Mouse (Mus musculus) ovary, postnatal 14 days (tissue): ENCODE data around the gene Plcd1.
A peak's percentile ranks its signal among the peaks of the same experiment; 100 is the strongest.

Experiments used
- DNase-seq: peaks from one replicate; pipeline ENCODE4 v3.0.0; 2022; ENCODE audit warnings: low spot score

Gene Plcd1

DNA sequence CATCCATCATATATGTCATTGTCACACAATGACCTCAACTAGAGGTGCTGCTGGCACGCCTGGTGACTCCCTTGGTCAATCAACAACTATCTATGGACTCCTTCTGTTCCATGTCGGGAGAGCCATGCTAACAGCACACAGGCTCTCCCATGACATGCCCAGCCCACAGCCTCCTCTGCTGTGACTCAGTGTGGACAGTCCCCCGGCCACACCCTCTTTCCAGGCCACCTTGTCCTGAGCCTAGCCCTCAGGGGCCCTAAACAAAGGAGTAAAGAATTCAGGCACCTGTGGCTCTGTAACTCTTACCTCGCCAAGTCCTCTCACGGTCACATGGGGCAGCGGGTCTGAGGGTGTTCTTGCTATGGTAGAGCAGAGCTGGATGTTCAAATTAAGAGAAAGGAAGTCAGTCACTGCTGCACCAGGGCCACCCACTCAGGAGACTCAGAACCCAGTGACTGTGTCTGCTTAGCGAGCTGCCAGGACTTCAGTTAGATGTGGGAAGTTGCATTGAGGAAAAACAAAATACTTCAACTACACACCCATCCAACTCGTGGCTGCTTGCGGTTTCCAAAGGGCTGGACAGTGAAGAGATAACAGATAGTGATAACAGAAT, 39.2 kb downstream of the Plcd1 start:
- no peak for DNase-seq

DNA sequence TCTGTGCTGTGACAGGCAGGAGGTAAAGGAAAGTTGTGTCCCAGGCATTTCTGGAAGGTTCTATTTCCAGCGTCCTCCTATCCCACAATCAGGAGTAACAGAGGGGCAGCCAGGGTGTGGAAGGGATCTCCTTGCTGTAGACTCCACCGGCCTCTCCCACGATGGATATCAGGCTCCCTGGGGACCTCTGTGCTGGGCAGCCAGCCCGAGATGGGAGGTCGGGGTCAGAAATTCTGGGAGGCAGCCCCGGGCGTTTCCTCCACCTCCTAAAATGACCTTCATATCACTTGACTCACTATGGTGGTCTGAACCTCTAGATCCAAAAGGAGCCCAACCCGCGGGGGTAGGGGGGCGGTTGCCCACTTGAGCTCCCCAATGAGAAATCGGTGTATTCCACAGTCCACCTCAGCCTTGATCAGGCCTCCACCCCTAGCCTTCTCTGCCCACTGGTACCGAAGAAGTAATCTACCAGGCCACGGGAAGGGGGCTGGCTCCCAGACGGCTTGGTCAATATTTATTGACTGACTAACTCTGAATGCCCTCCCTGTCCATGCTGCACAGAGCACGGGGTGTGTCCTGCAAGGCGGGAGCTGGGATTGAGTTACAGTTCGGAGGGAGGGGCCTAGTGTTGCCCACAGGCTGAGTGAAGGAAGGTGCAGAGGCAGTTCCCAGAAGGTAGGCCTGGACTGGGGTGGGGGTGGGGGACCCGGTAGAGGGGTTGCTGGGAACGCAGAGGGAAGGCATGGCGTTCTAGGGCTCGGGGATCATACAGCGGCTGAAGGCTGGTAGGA, 41.0 kb downstream of the Plcd1 start, which contains the start of gene Vill:
Vill (plus strand) TSS at position 625 of the 791 bp plus-strand sequence.
- DNase-seq = no peak

DNA sequence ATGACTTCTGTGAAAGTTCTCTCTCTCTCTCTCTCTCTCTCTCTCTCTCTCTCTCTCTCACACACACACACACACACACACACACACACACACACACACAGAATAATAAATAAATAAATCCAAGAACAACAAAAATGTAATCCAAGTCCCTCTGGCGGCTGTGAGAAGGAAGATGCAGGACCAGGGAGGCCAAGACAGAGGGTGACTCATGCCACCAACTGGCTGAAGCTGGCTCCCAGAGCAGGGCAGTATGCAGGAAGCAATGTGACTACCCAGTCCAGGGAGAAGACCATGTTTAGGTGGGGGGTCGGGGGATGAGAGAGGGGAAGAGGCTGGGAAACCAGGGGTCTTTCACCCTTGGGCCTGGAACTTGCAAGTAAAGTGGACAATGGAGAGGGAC, 42.1 kb downstream of the Plcd1 start:
- no peak for DNase-seq

DNA sequence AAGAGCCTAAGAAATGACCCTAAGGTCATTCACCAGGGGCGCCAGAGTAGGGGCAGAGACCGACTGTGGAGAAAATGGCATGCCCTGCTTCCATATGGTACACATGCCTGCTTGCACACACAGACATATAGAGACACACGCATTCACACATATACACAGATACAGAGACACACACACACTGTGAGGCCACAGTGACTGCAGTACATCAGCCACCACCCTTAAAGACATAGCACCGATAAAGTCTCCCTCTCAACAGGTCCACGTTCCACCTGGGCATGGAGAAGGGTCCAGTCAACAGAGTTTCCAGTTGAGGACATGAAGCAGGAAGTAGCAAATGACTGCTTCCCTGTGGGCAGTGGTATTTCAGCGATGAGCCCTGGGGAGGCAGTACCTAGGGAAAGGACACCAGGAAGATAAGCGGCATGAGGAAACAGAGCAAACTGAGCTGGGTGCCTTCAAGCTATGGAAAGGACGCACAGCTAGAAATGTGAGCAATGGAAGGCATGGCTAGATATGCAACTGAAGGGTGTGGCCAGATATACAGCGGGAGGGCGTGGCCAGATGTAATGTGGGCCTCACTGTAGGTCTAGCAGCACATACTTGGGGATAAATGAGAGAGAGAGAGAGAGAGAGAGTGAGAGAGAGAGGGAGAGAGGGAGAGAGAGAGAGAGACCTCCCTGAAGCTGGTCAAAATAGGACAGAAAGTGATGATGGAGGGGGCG, 45.0 kb downstream of the Plcd1 start:
- DNase-seq = no peak

DNA sequence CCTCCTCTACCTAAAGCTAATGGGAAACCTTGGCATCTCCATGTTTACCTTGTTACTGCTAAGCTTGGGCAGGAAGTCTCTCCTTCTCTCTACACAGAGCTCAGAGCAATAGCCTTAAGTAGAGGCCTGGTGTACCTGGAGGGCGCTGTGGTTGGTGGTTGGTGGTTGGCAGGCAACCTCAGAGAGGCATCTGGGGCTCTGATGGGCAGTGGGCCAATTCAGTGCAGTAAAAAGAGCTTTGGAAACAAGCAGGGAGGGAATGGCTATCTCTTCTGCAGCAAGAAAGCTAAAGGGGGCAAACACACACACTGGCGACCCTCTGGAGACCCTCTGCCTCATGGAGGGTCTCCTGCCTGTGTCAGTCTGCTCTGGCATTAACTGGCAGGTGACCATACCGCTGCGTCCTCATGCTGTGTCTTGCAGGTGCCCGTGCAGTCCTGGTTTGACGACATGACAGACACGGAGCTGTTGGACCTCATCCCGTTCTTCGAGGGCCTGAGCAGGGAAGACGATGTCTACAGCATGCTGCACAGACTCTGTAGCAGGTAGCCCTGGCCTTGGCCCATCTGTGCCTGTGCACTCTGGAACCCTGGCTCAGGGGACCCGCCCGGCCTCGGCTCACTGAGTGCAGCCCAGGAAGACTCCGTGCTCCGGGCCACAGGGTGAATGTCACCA, 53.1 kb downstream of the Plcd1 start:
- DNase-seq = no peak

DNA sequence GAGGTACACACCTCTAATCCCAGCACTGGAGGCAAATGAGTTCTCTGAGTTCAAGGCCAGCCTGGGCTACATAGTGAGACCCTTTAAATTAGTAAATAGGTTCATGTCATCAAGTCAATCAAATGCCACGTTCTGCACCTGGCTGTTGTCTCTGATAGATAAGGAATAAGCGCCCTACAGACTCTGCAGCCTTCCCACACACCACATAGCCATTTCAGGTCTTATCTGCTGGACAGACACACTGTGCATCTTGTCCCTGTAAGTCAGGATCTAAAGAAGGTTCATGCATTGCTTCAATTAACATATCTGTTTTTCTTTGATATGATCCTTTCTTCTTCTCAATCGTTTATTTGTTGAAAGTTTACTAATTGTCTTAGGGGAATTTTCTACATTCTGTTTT, 54.7 kb downstream of the Plcd1 start:
- no peak for DNase-seq

DNA sequence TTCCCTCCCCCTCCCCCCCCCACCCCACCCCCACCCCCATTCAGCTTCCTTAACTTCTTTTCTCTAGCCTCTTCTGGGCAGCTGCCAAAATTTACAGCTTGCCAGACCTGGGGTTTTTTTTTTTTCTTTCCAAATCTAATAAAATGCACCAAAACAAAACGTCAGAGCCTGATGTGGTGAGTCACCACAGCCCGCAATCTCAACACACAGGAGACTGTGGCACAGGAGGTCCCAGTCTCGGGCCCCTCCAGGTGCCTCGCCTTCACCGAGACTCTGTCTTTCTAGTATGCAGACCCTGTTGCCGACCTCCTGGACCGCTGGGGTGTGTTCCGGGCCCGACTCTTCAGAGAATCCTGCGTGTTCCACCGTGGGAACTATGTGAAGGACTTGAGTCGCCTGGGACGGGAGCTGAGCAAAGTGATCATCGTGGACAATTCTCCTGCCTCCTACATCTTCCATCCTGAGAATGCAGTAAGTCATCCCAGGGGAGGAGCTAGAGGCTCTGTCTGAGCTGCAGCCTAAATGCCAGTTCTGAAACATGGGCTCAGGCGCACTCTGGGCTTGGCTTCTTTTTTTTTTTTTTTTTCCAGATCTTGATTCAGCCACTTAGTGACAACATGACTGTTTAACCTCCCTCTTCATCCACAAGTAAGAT, 56.1 kb downstream of the Plcd1 start:
- DNase-seq = no peak

DNA sequence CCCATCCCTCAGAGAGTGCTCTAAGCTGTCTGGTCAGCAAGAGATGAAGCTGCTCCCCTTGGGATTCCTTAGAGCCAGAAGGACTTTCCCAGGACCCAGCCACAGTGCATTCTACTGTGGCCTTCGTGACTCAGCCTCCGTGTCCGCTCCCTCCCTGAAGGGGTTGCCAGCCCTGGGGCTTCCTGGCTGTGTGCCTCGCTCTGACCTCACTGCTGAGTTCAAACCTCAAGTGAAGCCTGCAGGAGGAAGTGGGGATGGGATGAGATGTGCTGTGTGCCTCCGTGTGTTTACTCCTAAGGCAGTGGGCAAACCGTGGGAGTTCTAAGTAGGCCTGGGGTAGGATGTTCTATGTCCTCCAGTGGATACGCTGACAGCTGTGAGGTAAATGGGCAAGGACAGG, 57.5 kb downstream of the Plcd1 start:
- DNase-seq = peak; percentile 42

DNA sequence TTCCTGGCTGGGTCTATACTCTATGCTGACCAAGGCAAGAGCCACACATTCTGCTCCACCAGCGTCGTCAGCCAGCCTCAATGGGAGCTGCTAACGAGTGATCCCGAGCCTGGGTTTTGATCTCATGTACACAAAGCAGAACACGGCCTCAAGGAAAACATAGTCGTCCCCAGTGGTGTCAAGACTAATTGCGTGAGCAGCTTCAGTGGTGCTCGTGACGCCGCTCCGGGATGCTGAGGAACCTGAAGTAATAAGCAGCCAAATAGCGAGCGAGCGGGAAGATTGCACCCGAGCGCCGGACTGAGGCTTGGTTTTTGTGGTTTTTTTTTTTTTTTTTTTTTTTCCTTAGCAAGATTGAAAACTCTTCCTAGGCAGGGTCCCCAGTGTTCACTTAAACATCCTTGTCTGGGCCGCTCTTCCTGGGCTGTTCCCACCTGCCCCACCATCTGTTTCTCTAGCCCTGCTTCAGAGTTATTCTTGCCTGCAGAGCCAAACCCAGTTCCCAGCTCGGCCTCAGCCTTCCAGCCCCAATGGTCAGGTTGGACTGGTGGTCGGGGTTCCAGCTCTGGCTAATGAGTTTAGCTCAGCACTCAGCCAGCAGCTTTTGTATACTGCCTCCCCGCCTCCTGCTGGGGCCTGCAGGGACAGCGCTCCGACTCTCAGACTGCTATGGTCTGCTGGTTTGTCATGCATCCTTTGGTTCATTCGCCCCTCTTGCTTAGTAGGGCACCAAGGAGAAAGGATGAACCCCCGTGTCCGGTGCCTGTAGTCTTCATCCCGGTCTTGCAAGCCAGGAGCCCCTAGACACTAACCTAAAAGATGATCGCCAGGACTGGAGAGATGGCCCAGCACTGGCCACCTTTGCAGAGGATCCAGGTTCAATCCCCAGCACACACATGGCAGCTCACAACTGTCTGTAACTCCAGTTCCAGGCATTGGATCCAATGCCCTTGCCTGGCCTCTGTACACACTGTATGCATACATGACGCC, 58.3 kb downstream of the Plcd1 start:
- no peak for DNase-seq

DNA sequence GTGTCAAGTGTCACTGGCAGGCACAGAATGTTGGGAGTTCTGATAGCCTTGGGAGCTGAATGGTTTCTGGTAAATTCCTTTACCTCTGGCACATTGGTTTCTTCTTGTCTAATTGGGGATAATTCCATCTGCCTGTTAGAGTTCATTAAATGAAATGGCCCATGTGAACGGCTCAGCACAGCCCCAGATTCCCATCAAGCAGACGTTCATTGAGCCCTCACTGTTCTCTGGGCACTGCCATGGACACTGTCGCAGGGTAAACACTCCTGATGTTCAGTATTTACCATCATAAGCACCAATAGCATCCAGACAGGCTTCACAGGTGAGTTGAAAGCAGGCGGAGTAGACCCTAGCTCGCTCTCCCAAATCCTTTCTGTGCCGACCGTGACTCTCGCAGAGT, 59.2 kb downstream of the Plcd1 start:
- no peak for DNase-seq

DNA sequence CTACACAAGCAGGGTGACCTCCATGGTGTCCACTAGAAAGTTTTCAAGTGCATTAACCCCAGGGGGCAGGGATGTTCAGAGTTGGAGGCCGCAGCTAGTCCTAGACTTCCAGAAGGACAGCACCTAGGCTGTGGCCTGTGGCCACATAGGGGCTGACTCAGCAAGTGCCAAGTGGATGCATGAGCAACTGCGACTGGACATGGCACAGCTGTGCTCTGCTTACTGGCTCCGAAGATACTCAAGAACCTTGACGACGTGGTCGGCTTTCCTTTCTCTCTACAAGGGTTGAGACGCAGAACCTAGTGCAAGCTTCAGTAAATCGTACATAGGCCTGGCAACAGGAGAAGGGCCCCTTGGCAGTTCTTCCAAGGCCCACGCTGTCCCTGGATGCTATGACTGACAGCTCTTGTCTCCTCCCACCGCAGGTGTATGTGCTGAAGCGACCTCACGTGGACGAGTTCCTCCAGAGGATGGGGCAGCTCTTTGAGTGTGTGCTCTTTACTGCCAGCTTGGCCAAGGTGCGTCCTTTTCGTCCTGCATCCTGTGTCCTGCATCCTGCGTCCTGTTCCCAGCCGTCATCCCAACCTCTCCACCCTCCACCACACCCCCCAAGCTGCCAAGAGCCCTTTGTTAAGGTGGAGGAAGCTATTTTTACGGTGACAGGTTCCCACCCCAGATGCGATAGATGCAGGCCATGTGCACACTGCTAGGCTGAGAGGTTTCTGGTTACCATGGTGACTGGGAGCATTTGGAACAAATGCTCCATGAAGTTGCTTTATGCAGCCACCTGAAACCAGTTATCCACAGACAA, 60.0 kb downstream of the Plcd1 start:
- DNase-seq = no peak

DNA sequence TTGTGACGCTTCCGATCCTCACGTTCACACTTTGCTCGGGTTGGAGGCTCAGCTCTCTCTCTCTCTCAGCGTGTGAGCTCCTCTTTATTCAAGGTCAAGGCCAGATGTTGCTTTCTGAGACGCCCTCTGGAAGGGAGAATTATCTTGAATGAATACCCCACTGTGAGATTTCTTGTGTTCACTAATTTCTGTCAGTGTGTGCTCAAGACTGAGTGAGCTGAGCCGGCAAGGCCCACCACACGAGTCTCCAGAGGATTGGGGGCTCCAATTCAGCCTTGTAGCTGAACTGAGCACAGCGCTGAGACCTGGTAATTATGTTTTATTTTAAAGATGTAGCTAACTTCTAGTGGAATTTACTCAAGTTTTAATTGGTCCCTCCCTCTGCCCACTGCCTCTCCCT, 60.8 kb downstream of the Plcd1 start:
- no peak for DNase-seq

DNA sequence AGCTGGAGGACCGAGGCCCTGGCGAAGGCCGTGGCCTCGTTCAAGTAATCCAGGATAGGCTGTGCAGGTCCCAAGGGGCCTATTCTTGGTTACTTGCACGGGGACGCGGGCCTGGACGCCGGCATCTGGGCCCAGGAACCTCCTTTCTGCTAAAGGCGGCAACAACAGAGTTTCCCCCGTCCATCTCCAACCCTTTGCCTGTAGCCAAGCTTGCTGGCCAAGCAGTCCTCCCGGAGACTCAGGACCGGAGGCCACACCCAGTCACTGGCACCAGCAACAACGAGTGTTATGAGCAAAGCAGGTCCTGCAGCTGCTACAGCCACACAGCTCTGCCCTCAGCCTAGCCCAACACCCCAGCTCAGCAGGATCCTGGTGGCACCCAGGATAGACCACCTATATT, 61.5 kb downstream of the Plcd1 start:
- DNase-seq = no peak

DNA sequence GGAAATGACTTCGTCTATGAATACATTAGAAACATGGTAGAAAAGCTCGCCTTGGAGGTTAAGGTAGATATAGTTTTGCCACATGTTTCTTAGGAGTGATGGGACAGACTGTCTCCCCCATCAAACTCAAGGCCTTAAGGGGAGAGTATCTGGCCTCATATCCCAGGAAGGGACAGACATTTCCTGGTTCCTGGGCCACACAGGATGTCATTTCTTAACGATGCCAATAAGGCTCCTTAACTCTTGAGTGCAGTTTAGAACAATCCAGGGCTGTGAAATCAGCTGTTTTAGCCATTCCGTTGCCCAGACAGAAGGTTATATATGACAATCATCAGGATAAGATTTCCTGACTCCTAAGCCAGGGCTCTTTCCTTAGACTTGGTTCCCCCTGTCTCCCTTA, 62.3 kb downstream of the Plcd1 start:
- DNase-seq = no peak

DNA sequence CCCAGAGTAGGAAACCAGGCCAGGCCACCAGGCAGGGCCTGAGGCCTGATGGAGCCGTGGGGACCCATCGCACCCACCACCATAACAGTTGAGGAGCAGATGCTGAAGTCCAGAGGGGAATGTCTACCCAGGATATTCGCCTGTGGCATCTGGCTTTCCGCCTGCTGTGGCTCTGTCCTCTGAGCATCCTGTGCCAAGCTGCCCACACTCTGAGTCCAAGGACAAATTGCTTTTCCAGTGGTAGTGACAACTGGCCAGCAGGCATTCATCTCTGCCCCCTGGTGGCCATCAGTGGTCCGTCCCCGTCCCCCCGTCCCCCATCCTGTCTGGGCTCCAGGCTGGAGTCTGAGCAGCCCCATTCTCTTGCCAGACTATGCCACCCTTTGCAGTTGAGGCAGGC, 63.7 kb downstream of the Plcd1 start:
- peak; percentile 46 for DNase-seq

DNA sequence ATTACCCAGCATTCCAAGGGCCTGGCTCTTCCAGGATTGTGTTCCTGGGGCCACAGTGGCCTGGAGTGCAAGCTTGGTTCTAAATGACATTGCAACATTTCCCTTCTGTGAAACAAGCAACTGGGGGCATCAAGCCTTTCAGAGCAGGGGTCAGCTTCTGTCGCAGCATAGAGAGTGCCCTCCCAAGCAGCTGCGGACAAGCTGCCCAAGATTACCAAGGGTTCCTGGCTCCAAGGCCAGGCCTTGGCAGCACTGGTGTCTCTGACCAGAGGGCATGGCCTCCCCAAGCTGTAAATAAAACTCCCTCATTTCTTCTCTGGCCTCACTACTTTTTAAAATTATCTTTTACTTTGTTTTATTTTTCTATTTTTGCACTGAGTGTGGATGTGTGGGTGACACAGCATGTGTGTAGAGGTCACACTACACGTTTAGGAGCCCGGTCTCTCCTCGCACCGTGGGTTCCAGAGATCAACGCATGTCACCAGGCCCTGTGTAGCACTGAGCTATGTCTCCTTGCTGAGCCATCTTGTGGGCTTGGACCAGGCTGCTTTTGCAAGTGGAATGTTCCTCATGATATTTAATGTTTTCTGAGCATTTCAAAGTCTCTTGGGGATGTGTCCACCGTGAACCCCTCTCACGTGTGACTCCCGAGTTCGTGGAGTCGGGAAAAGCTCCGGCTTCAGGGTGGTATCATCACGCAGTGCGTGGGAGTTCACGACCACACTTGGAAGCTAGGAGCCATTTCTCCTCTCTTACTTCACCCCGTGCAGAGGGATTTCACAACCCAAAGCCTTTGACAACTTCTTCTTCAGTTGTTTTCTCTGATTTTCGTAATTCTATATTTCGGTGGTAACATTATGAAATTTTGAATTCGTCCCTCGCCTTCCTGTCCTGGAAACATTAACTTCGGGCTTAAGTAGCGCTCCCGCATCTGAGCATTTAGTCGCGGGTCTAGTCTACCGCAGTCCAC, 64.8 kb downstream of the Plcd1 start:
- no peak for DNase-seq

DNA sequence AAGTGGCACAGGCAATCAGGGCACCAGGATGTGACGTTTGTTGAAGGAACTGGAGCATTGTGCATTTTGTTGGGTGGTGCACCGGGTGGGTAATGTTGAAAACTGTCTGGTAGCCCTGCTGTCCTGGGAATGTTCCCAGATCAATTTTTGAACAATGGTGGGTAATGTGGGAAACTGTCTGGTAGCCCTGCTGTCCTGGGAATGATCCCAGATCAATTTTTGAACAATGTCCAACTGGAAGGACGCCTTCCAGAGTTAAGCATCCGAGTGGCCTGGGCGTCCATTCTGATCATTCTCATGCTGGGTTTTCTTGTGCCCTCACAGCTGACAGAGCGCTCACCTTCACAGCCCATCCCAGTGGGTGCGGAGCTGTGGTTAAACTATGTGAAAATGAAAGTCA, 66.0 kb downstream of the Plcd1 start:
- DNase-seq = no peak

DNA sequence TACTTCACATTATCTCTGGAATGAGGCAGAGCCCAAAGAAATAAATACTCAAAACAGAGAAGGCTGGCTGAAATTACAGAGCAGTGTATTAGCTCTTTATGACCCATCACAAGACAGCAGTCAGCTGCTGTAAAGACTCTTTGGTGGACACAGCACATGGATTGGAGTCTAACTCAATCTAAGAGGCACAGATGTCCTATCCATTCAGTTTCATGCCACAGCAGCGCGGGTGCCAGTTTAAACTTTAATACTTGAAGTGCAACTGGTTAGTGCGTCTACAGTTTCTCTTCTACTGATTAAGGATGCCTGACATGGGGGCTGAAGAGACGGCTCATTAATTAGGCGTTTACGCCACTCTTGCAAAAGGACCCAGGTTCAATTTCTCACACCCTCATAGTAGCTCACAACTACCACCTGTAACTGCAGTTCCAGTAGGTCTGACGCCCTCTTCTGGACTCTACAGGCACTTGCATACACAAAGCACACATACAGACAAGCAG, 67.4 kb downstream of the Plcd1 start:
- no peak for DNase-seq

DNA sequence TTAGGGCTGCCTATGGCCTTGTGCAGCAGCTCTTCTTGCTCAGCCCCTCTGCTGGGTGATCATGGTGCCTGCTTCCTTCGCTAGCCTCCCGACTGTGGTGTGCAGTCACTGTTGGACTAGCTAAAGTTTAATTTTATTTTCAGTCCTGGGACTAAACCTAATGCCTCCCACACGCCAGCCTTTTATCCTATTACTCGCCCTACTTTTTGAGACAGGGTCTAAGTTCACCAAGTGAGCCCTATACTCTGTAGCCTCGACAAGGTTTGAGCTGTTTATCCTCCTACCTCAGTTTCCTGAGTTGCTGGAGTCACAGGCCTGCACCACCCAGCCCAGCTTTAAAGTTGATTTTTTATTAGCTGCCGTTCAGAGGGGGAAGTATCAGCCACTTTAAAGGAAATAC, 68.0 kb downstream of the Plcd1 start:
- DNase-seq = no peak
